16 mouse cellular contexts compared by ENCODE assay signal in the genomic region with DNA sequence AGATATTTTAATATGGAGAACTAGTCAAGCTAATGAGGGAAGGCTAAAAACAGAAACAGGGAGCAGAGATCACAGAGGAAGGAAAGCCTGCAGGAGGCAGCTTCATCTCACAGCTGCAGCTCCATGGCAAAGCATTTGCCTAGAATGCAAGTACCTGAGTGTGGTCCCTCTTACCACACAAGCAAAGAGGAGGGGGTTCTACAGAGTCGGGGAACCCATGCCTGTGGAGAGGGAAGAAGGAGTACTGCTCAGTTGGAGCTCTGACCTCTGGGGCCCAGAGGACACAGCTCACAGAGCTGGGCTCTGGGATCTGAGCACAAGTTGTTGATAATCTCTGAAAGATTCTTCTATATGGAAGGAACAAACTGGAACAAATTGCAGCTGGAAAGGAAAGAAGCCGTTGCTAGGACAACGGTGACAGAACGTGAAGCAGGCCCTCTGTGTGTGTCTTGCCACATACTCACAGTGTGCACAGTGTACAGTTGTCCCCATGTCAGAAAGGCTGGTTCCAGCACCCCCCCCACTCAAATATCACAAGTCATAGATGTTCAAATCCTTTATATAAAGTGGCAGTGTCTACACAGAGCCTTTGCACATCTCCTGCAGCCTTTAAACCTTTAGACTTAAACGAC.
DNase-seq lines count a peak whose midpoint lies in the region; ATAC-seq and TF ChIP-seq lines count a peak whose summit lies in the region.
"Had no signal": no experiment of that assay in that cellular context is flagged by ENCODE, and none has a peak within 500 bp of the region (broad histone marks: within the 10 kb centered on the region; RNA-seq: fewer than 3 reads in every experiment).

No protein-coding gene starts in this region.

- H3K9me3 ChIP-seq in hindbrain, embryonic 13.5 days, result no peaks in the 10 kb centered on the region
- no peaks in the 10 kb centered on the region for H3K9me3 ChIP-seq in neural tube, embryonic 12.5 days
- H3K9me3 ChIP-seq: liver, embryonic 13.5 days had no signal

- peak; percentile 22 for DNase-seq in embryo, embryonic 11 days
- DNase-seq in embryo, embryonic 10 days (ENCODE audit: low spot score), result no peak
- DNase-seq in left cerebral cortex, adult 2 months (ENCODE audit: extremely low spot score in 1 of 2, low spot score in 2 of 2), result no peak
- DNase-seq in left cerebral cortex, adult 11 months (ENCODE audit: low spot score), result no peak
- DNase-seq in T-cell, adult 2 months (ENCODE audit: low spot score), result no peak
- DNase-seq in thymus, postnatal 14 days, result no peak
- DNase-seq: adrenal gland, postnatal 25 days; cerebellum, adult 18-20 months; heart, adult 18-20 months; heart, postnatal 10 days; kidney, postnatal 4 days; liver, embryonic 13.5 days had no signal

- intact Hi-C loops in left cerebral cortex, adult 2 months (cut with DNase I), result no loop called here

- no peaks in the 10 kb centered on the region for H3K36me3 ChIP-seq in hindbrain, embryonic 13.5 days
- H3K36me3 ChIP-seq in neural tube, embryonic 12.5 days, result no peaks in the 10 kb centered on the region
- H3K36me3 ChIP-seq: liver, embryonic 13.5 days had no signal

- no peak overlapping the region for H3K9ac ChIP-seq in hindbrain, embryonic 13.5 days
- no peak overlapping the region for H3K9ac ChIP-seq in neural tube, embryonic 12.5 days
- H3K9ac ChIP-seq: liver, embryonic 13.5 days had no signal

- H3K27ac ChIP-seq in left cerebral cortex, adult 2 months, result peak overlapping the region; percentile 37
- 0 out of 2 replicates have a peak overlapping the region, but pooled peaks have one; percentile 23 for H3K27ac ChIP-seq in hindbrain, embryonic 13.5 days
- no peak overlapping the region for H3K27ac ChIP-seq in neural tube, embryonic 12.5 days
- H3K27ac ChIP-seq: liver, embryonic 13.5 days; macrophage had no signal

- H3K4me1 ChIP-seq in hindbrain, embryonic 13.5 days (replicated peaks), result peaks cover 14% of the 10 kb centered on the region
- H3K4me1 ChIP-seq in neural tube, embryonic 12.5 days, result peaks cover 7% of the 10 kb centered on the region
- H3K4me1 ChIP-seq: liver, embryonic 13.5 days had no signal

- peaks cover 13% of the 10 kb centered on the region; the same call in 1 of the 2 replicates for H3K27me3 ChIP-seq in hindbrain, embryonic 13.5 days
- H3K27me3 ChIP-seq in neural tube, embryonic 12.5 days (replicated peaks), result no peaks in the 10 kb centered on the region

- WGBS in hindbrain, embryonic 13.5 days, result 40% methylated on average over 5 of the region's 5 CpGs
- 42% methylated on average over 5 of the region's 5 CpGs for WGBS in neural tube, embryonic 12.5 days

- peak; percentile 79 for ATAC-seq in hindbrain, embryonic 13.5 days (ENCODE audit: low FRiP score)
- peak; percentile 67; the same call in 1 of the 2 replicates for ATAC-seq in neural tube, embryonic 12.5 days (ENCODE audit: low FRiP score, low read depth)
- ATAC-seq: intestine, postnatal 0 days had no signal

- TF ChIP-seq CTCF in left cerebral cortex, adult 2 months (IDR thresholded peaks at IDR 0.05), result no peak

- no peak overlapping the region for H3K4me2 ChIP-seq in hindbrain, embryonic 13.5 days
- H3K4me2 ChIP-seq in neural tube, embryonic 12.5 days (replicated peaks), result no peak overlapping the region
- H3K4me2 ChIP-seq: liver, embryonic 13.5 days had no signal

- no peak overlapping the region for H3K4me3 ChIP-seq in left cerebral cortex, adult 2 months
- no peak overlapping the region for H3K4me3 ChIP-seq in hindbrain, embryonic 13.5 days
- no peak overlapping the region for H3K4me3 ChIP-seq in neural tube, embryonic 12.5 days
- H3K4me3 ChIP-seq: liver, embryonic 13.5 days had no signal
